In genomic region chr16:84956690-84957089, GRCm38 (mm10) we compare ENCODE assay signal across 15 mouse cellular contexts.
DNase-seq lines count a peak whose midpoint lies in the region; ATAC-seq lines count a peak whose summit lies in the region.
"Had no signal": no experiment of that assay in that cellular context is flagged by ENCODE, and none has a peak within 500 bp of the region (broad histone marks: within the 10 kb centered on the region; RNA-seq: fewer than 3 reads in every experiment).

No protein-coding gene starts in this region.

- H3K9ac ChIP-seq in heart, embryonic 12.5 days = 0 out of 2 replicates have a peak overlapping the region, but pooled peaks have one; percentile 20
- H3K9ac ChIP-seq in hindbrain, embryonic 15.5 days = no peak overlapping the region
- no peak overlapping the region for H3K9ac ChIP-seq in neural tube, embryonic 14.5 days (replicated peaks; ENCODE audit: low read depth, low read length)
- H3K9ac ChIP-seq: embryonic facial prominence, embryonic 15.5 days; limb, embryonic 12.5 days had no signal

- no peak overlapping the region for H3K27ac ChIP-seq in heart, embryonic 12.5 days (ENCODE audit: poor library complexity, severe bottlenecking)
- peak overlapping the region; percentile 45; the same call in 1 of the 2 replicates for H3K27ac ChIP-seq in hindbrain, embryonic 15.5 days (replicated peaks)
- no peak overlapping the region for H3K27ac ChIP-seq in neural tube, embryonic 14.5 days (ENCODE audit: low read depth, low read length)
- H3K27ac ChIP-seq: embryonic facial prominence, embryonic 15.5 days; limb, embryonic 12.5 days had no signal

- H3K36me3 ChIP-seq in heart, embryonic 12.5 days = peaks cover 67% of the 10 kb centered on the region
- H3K36me3 ChIP-seq in hindbrain, embryonic 15.5 days = peaks cover 45% of the 10 kb centered on the region
- H3K36me3 ChIP-seq in neural tube, embryonic 14.5 days (ENCODE audit: control insufficient read depth, insufficient read depth, low read length) = peaks cover 19% of the 10 kb centered on the region; the same call in 1 of the 2 replicates

- no peak for DNase-seq in heart, postnatal 25 days (ENCODE audit: low spot score)
- peak; percentile 17 for DNase-seq in left cerebral cortex, postnatal 4 days
- no peak for DNase-seq in left cerebral cortex, adult 9 months (ENCODE audit: low spot score in 2 of 2)
- no peak for DNase-seq in embryo, embryonic 9.5 days (ENCODE audit: extremely low spot score)
- DNase-seq: adrenal gland, adult 8-10 months; kidney, postnatal 4 days; thymus, postnatal 25 days had no signal

- no peak overlapping the region for H3K4me2 ChIP-seq in heart, embryonic 12.5 days
- no peak overlapping the region for H3K4me2 ChIP-seq in hindbrain, embryonic 15.5 days
- no peak overlapping the region for H3K4me2 ChIP-seq in neural tube, embryonic 14.5 days (ENCODE audit: low read depth, low read length)
- H3K4me2 ChIP-seq: embryonic facial prominence, embryonic 15.5 days; limb, embryonic 12.5 days had no signal

- H3K4me3 ChIP-seq in heart, embryonic 12.5 days = no peak overlapping the region
- no peak overlapping the region for H3K4me3 ChIP-seq in hindbrain, embryonic 15.5 days
- H3K4me3 ChIP-seq in neural tube, embryonic 14.5 days (ENCODE audit: low read depth, low read length) = no peak overlapping the region
- H3K4me3 ChIP-seq: embryonic facial prominence, embryonic 15.5 days; limb, embryonic 12.5 days; myocyte had no signal

- WGBS in heart, embryonic 12.5 days = 77% methylated on average over 2 of the region's 2 CpGs
- WGBS in hindbrain, embryonic 15.5 days = 89% methylated on average over 2 of the region's 2 CpGs
- WGBS in neural tube, embryonic 14.5 days = 91% methylated on average over 2 of the region's 2 CpGs

- no peak for ATAC-seq in heart, embryonic 12.5 days (ENCODE audit: insufficient number of reproducible peaks, low FRiP score)
- ATAC-seq in hindbrain, embryonic 15.5 days (ENCODE audit: low FRiP score, low read depth) = peak; percentile 36; the same call in 1 of the 2 replicates
- peak; percentile 35 for ATAC-seq in neural tube, embryonic 14.5 days (ENCODE audit: low read depth)
- ATAC-seq in megakaryocyte-erythroid progenitor cell, adult 5-6 weeks (replicated peaks; ENCODE audit: low FRiP score, low TSS enrichment, poor library complexity, severe bottlenecking) = no peak
- ATAC-seq: lung, postnatal 0 days had no signal

- H3K9me3 ChIP-seq in heart, embryonic 12.5 days (replicated peaks) = no peaks in the 10 kb centered on the region
- H3K9me3 ChIP-seq in hindbrain, embryonic 15.5 days = no peaks in the 10 kb centered on the region
- no peaks in the 10 kb centered on the region for H3K9me3 ChIP-seq in neural tube, embryonic 14.5 days (ENCODE audit: control insufficient read depth, low read length)
- H3K9me3 ChIP-seq: embryonic facial prominence, embryonic 15.5 days; limb, embryonic 12.5 days had no signal

- peaks cover 9% of the 10 kb centered on the region for H3K4me1 ChIP-seq in heart, embryonic 12.5 days (replicated peaks)
- peaks cover 12% of the 10 kb centered on the region for H3K4me1 ChIP-seq in hindbrain, embryonic 15.5 days (replicated peaks)
- no peaks in the 10 kb centered on the region for H3K4me1 ChIP-seq in neural tube, embryonic 14.5 days (ENCODE audit: control insufficient read depth, insufficient read depth, low read length)
- H3K4me1 ChIP-seq: embryonic facial prominence, embryonic 15.5 days; limb, embryonic 12.5 days had no signal

- intact Hi-C loops in heart, postnatal 25 days (cut with DNase I) = loop anchor here (2.0 to 5.0 kb wide), 2 partner anchors 481 to 720 kb away; no protein-coding TSS in a partner anchor
- intact Hi-C loops in left cerebral cortex, postnatal 4 days (cut with DNase I) = loop anchor here (5.0 kb wide), 1 partner anchor 721 kb away; no protein-coding TSS in a partner anchor

- no peaks in the 10 kb centered on the region for H3K27me3 ChIP-seq in heart, embryonic 12.5 days (replicated peaks)
- H3K27me3 ChIP-seq in hindbrain, embryonic 15.5 days = no peaks in the 10 kb centered on the region
- no peaks in the 10 kb centered on the region for H3K27me3 ChIP-seq in neural tube, embryonic 14.5 days (ENCODE audit: control insufficient read depth, insufficient read depth, low read length)
- H3K27me3 ChIP-seq: embryonic facial prominence, embryonic 15.5 days; limb, embryonic 12.5 days had no signal

Comparison
In these comparisons a context has a peak if more than half of its experiments do, and no peak if none do; other contexts are left out.
1. ATAC-seq: peak in hindbrain, embryonic 15.5 days (single experiment) and neural tube, embryonic 14.5 days (single experiment); none in heart, embryonic 12.5 days (single experiment) and megakaryocyte-erythroid progenitor cell, adult 5-6 weeks (single experiment).